Mouse (Mus musculus) heart, embryonic 16.5 days (tissue): ENCODE data around the gene Gm20388. TPM values are rescaled to one million over a fixed set of nuclear protein-coding genes. Genes with fewer than 3 reads are reported as not detected.

Source experiments
- ATAC-seq: fragments of 200-750 bp; cut with Nextera tagmentation; replicated peaks from 2 replicates; pipeline ENCODE4 v1.8.0; 2017; ENCODE audit warnings: moderate number of reproducible peaks; ENCODE audit not compliant: insufficient read depth, low FRiP score; ENCODE audit errors: extremely low read depth
- H3K27ac ChIP-seq: fragments of 300-500 bp; sonication (generic); 2 replicates; pipeline ENCODE4 v1.5.1; 2014; ENCODE audit warnings: mild to moderate bottlenecking, low read length, control low read depth, moderate library complexity
- H3K27me3 ChIP-seq: fragments of 300-500 bp; sonication (generic); 2 replicates; pipeline ENCODE4 v1.6.1; 2014; ENCODE audit warnings: low read length, mixed read lengths; ENCODE audit not compliant: control insufficient read depth, insufficient read depth
- H3K36me3 ChIP-seq: fragments of 300-500 bp; sonication (generic); 2 replicates; pipeline ENCODE4 v1.6.1; 2014; ENCODE audit not compliant: control insufficient read depth, insufficient read depth
- H3K4me1 ChIP-seq: fragments of 300-500 bp; sonication (generic); 2 replicates; pipeline ENCODE4 v1.6.1; 2014; ENCODE audit warnings: low read length, mixed read lengths; ENCODE audit not compliant: control insufficient read depth, insufficient read depth
- H3K4me2 ChIP-seq: fragments of 300-500 bp; sonication (generic); 2 replicates; pipeline ENCODE4 v1.6.1; 2014; ENCODE audit warnings: low read depth, mild to moderate bottlenecking, control low read depth, low read length
- H3K4me3 ChIP-seq: fragments of 300-500 bp; sonication (generic); 2 replicates; pipeline ENCODE4 v1.5.1; 2014; ENCODE audit warnings: mild to moderate bottlenecking, control low read depth, low read length
- H3K9ac ChIP-seq: fragments of 300-500 bp; sonication (generic); 2 replicates; pipeline ENCODE4 v1.6.1; 2014; ENCODE audit warnings: low read length, control low read depth
- H3K9me3 ChIP-seq: fragments of 300-500 bp; sonication (generic); replicated peaks from 2 replicates; pipeline ENCODE4 v1.6.1; 2016; ENCODE audit warnings: low read length; ENCODE audit not compliant: control insufficient read depth
- WGBS: fragments of 180-500 bp; shearing (Covaris S2); extraction: QIAGEN DNeasy Blood & Tissue Kit; methylation state at CpG from one replicate; pipeline ENCODE4 v1.1.7; 2014; 5-methylcytosine and 5-hydroxymethylcytosine counted together
- polyA plus RNA-seq: library from polyadenylated mRNA; unstranded; fragments of >200 nt; fragmentation: Nextera tagmentation; extraction: Ambion mirVana; gene quantifications from 2 replicates; pipeline ENCODE4 v1.2.1, GENCODE M21; 2015

Gm20388 gene
- polyA plus RNA-seq, 1 experiment from 2014 or later: 4.5 TPM

GRCm38 (mm10) chr8:122038076-122038475 is 2127.4 kb downstream of the Gm20388 start:
- H3K36me3 ChIP-seq: no peaks in the 10 kb centered on the region
- no peak overlapping the region for H3K4me3 ChIP-seq
- H3K27me3 ChIP-seq: no peaks in the 10 kb centered on the region
- H3K4me2 ChIP-seq: no peak overlapping the region
- peaks cover 17% of the 10 kb centered on the region for H3K4me1 ChIP-seq
- H3K9me3 ChIP-seq: no peaks in the 10 kb centered on the region
- 91% methylated on average over 6 of the region's 6 CpGs for WGBS
- no peak overlapping the region for H3K9ac ChIP-seq
- no peak overlapping the region for H3K27ac ChIP-seq
- ATAC-seq: no peak

GRCm38 (mm10) chr8:122039452-122039851 is 2128.8 kb downstream of the Gm20388 start:
- Histone ChIP-seq H3K9ac (no peak overlapping the region), H3K27ac (no peak overlapping the region), H3K4me1 (peaks cover 17% of the 10 kb centered on the region), H3K4me2 (no peak overlapping the region), H3K9me3 (no peaks in the 10 kb centered on the region), H3K36me3 (no peaks in the 10 kb centered on the region), H3K27me3 (no peaks in the 10 kb centered on the region), H3K4me3 (no peak overlapping the region)
- ATAC-seq: no peak
- WGBS: 77% methylated on average over 4 of the region's 4 CpGs

DNA sequence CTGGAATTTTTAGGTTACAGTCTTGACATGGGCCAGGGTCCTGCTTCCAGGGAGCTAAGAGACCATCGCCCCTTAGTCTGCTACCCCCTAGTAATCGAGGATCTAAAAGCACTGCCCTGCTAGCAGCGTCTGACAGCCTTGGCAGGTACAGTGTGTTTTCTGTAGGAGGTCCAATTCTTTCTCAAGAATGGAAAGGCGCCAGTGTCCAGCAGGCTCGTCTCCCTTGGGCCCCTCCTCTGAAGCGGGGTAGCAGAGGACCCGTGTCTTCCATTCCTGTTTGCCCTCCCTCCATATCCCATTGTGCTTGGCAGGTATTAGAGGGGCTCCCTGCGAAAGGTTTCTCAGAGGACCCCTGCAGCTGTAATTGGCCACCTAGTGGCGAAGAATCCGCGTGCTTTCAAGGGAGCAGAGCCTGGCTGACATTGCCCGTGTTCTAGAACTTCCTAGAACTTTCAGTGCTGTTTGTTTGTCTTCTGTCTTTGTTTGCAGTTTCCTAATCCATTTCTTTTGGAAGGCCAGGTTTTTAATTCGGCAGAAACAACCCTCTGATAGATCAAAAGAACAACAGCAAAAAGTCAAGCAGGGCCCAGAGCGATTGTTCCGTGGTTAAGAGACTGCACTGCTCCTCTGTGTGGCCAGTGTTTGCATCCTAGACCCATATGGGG is 2136.7 kb downstream of the Gm20388 start:
- Histone ChIP-seq H3K4me2 (no peak overlapping the region), H3K4me3 (no peak overlapping the region), H3K9me3 (no peaks in the 10 kb centered on the region), H3K27ac (no peak overlapping the region), H3K4me1 (peaks cover 4% of the 10 kb centered on the region; the same call in 1 of the 2 replicates), H3K27me3 (no peaks in the 10 kb centered on the region), H3K36me3 (no peaks in the 10 kb centered on the region), H3K9ac (no peak overlapping the region)
- no peak for ATAC-seq
- 62% methylated on average over 15 of the region's 15 CpGs for WGBS

DNA sequence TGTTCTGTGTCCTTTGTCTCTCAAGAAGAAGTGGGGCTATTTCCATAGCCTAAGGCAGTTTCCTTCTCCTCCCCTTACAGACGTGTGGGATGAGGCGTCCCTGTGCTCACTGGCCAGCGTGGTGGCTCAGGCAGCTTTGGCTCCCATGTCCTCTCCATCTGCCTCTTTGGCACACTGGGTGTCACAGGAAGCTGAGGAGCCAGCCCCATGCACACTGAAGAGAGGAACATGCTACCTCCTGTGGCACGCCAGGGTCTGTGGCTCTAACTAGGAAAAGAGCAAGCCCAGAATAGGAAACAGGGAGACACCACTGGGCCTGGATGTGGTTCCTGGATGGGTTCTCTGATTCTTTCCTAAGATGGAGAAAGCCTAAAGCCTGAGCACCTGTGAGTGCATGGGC is 2138.6 kb downstream of the Gm20388 start:
- Histone ChIP-seq H3K36me3 (no peaks in the 10 kb centered on the region), H3K27me3 (no peaks in the 10 kb centered on the region), H3K27ac (no peak overlapping the region), H3K4me1 (no peaks in the 10 kb centered on the region), H3K4me3 (no peak overlapping the region), H3K4me2 (no peak overlapping the region), H3K9ac (no peak overlapping the region), H3K9me3 (no peaks in the 10 kb centered on the region)
- ATAC-seq: no peak
- 81% methylated on average over 4 of the region's 4 CpGs for WGBS

DNA sequence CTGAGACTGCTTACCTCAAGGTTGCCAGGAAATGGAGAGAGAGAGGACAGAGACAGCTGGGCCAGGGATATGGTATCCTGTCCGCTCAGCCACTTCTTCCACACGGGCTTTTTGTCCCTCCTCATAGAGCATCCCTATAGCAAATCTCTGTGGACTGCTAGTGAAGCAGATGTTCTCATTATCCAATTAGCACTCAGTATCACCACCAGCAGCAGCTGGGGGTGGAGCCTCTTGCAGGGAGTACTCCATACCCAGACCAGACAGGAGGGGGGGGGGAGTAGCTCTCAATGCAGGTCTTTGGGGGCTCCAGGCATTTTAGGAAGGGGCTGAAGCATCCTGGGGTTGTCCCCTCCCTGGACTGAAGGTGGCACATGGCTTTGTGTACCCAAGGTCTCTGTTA is 2139.3 kb downstream of the Gm20388 start:
- Histone ChIP-seq H3K4me3 (no peak overlapping the region), H3K9ac (no peak overlapping the region), H3K9me3 (no peaks in the 10 kb centered on the region), H3K27me3 (no peaks in the 10 kb centered on the region), H3K36me3 (no peaks in the 10 kb centered on the region), H3K4me2 (no peak overlapping the region), H3K27ac (no peak overlapping the region), H3K4me1 (no peaks in the 10 kb centered on the region)
- 73% methylated on average over 2 of the region's 2 CpGs for WGBS
- no peak for ATAC-seq

- no peak overlapping the region for H3K4me2 ChIP-seq
- H3K27ac ChIP-seq: no peak overlapping the region
- H3K36me3 ChIP-seq: no peaks in the 10 kb centered on the region
- H3K27me3 ChIP-seq: no peaks in the 10 kb centered on the region
- no peak for ATAC-seq
- no peaks in the 10 kb centered on the region for H3K4me1 ChIP-seq
- H3K9me3 ChIP-seq: no peaks in the 10 kb centered on the region
- no peak overlapping the region for H3K9ac ChIP-seq
- 87% methylated on average over 9 of the region's 9 CpGs for WGBS
- H3K4me3 ChIP-seq: no peak overlapping the region
Observed at GRCm38 (mm10) chr8:122050620-122051019, 2140.0 kb downstream of the Gm20388 start.

GRCm38 (mm10) chr8:122055321-122055720 is 2144.7 kb downstream of the Gm20388 start:
- H3K27ac ChIP-seq: no peak overlapping the region
- H3K4me2 ChIP-seq: no peak overlapping the region
- no peaks in the 10 kb centered on the region for H3K36me3 ChIP-seq
- H3K9ac ChIP-seq: no peak overlapping the region
- WGBS: 54% methylated on average over 10 of the region's 10 CpGs
- ATAC-seq: no peak
- H3K4me3 ChIP-seq: no peak overlapping the region
- no peaks in the 10 kb centered on the region for H3K27me3 ChIP-seq
- H3K9me3 ChIP-seq: no peaks in the 10 kb centered on the region
- H3K4me1 ChIP-seq: peaks cover 4% of the 10 kb centered on the region

- Histone ChIP-seq H3K36me3 (no peaks in the 10 kb centered on the region), H3K4me3 (no peak overlapping the region), H3K9ac (no peak overlapping the region), H3K4me1 (peaks cover 4% of the 10 kb centered on the region), H3K9me3 (no peaks in the 10 kb centered on the region), H3K4me2 (no peak overlapping the region), H3K27me3 (no peaks in the 10 kb centered on the region), H3K27ac (no peak overlapping the region)
- WGBS: 67% methylated on average over 1 of the region's 1 CpGs
- ATAC-seq: no peak
Observed at GRCm38 (mm10) chr8:122056113-122056512, 2145.5 kb downstream of the Gm20388 start.

- no peak overlapping the region for H3K27ac ChIP-seq
- 0 out of 2 replicates have a peak, but pooled peaks have one; percentile 29 for ATAC-seq
- H3K36me3 ChIP-seq: no peaks in the 10 kb centered on the region
- 34% methylated on average over 7 of the region's 7 CpGs for WGBS
- H3K9me3 ChIP-seq: no peaks in the 10 kb centered on the region
- H3K4me1 ChIP-seq: peaks cover 4% of the 10 kb centered on the region
- H3K4me2 ChIP-seq: no peak overlapping the region
- no peak overlapping the region for H3K4me3 ChIP-seq
- no peaks in the 10 kb centered on the region for H3K27me3 ChIP-seq
- H3K9ac ChIP-seq: no peak overlapping the region
Observed at GRCm38 (mm10) chr8:122056882-122057281, 2146.2 kb downstream of the Gm20388 start.
